16 mouse cellular contexts compared by ENCODE assay signal in genomic region chr11:59051031-59051430, GRCm38 (mm10).
DNase-seq lines count a peak whose midpoint lies in the region; TF ChIP-seq lines count a peak whose summit lies in the region.
"Had no signal": no experiment of that assay in that cellular context is flagged by ENCODE, and none has a peak within 500 bp of the region (broad histone marks: within the 10 kb centered on the region; RNA-seq: fewer than 3 reads in every experiment).

No protein-coding gene starts in this region.

- DNase-seq in gastrocnemius, adult 18-20 months (ENCODE audit: low spot score) = peak; percentile 82
- no peak for DNase-seq in gastrocnemius, postnatal 4 days (ENCODE audit: low spot score in 2 of 2)
- peak; percentile 15 for DNase-seq in lung, postnatal 14 days
- DNase-seq in lung, adult 18-20 months = no peak
- peak; percentile 60 for DNase-seq in gastrocnemius, postnatal 10 days
- no peak for DNase-seq in frontal cortex, postnatal 25 days (ENCODE audit: low spot score in 2 of 2)
- DNase-seq in spleen, adult 12 weeks (ENCODE audit: low spot score) = no peak
- DNase-seq: kidney, adult 11 months; kidney, postnatal 25 days; layer of hippocampus, adult 9-11 months; liver; right cerebral cortex, postnatal 14 days had no signal

- H3K4me3 ChIP-seq in myocyte = no peak overlapping the region
- H3K4me3 ChIP-seq: lung, embryonic 15.5 days; midbrain, embryonic 10.5 days had no signal

- TF ChIP-seq POLR2A in myocyte (IDR thresholded peaks at IDR 0.05; ENCODE audit: insufficient read length, low read depth) = no peak

- H3ac ChIP-seq in myocyte (ENCODE audit: control insufficient read depth, insufficient read length) = no peak overlapping the region

- H3K27me3 ChIP-seq in myocyte (ENCODE audit: control insufficient read depth, insufficient read depth, insufficient read length) = peaks cover 43% of the 10 kb centered on the region
- H3K27me3 ChIP-seq: lung, embryonic 15.5 days had no signal

- H3K79me2 ChIP-seq in myocyte (ENCODE audit: control insufficient read depth, insufficient read depth) = no peaks in the 10 kb centered on the region

- no peak overlapping the region for H3K4me2 ChIP-seq in myocyte (ENCODE audit: low read depth)
- H3K4me2 ChIP-seq: lung, embryonic 15.5 days had no signal

- no peaks in the 10 kb centered on the region for H3K36me3 ChIP-seq in myocyte (ENCODE audit: control insufficient read depth, insufficient read depth)
- H3K36me3 ChIP-seq: G1E; lung, embryonic 15.5 days; midbrain, embryonic 10.5 days had no signal

TF ChIP-seq in myocyte, 11 proteins besides CTCF, POLR2A, EP300 and RAD21:
- no peak for TF ChIP-seq E2F4 (IDR thresholded peaks at IDR 0.05; ENCODE audit: insufficient read depth)
- peak; percentile 27 for TF ChIP-seq POLR2AphosphoS2 (IDR thresholded peaks at IDR 0.05; ENCODE audit: insufficient read length, low read depth)
- no peak for TF ChIP-seq MAX (IDR thresholded peaks at IDR 0.05; ENCODE audit: low read depth)
- TF ChIP-seq USF1 (IDR thresholded peaks at IDR 0.05; ENCODE audit: low read depth) = no peak
- no peak for TF ChIP-seq TCF3 (IDR thresholded peaks at IDR 0.05; ENCODE audit: insufficient read length, low read depth)
- TF ChIP-seq MYOG (IDR thresholded peaks at IDR 0.05; ENCODE audit: control insufficient read depth in 1 of 3, insufficient read depth in 1 of 3, insufficient read length in 2 of 3, low read depth in 2 of 3) = no peak

Comparison
In these comparisons a context has a peak if more than half of its experiments do, and no peak if none do; other contexts are left out.
1. DNase-seq: peak in gastrocnemius, adult 18-20 months (single experiment), lung, postnatal 14 days (single experiment) and gastrocnemius, postnatal 10 days (single experiment); none in gastrocnemius, postnatal 4 days (0 of 2), lung, adult 18-20 months (0 of 2), frontal cortex, postnatal 25 days (0 of 2) and spleen, adult 12 weeks (single experiment).